Mouse (Mus musculus) MEL (cell line): ENCODE measurements around the gene Ermn. TPM values are rescaled to one million over a fixed set of nuclear protein-coding genes. Genes with fewer than 3 reads are reported as not detected.

Source experiments
- polyA plus RNA-seq, 2 experiments: library from polyadenylated mRNA; stranded (reverse) in 1 of 2; unstranded in 1 of 2; fragments of >175 nt in 1 of 2; fragments of >200 nt in 1 of 2; gene quantifications; 2 replicates each; pipeline versions ENCODE4 v1.2.1 to v1.2.4; 2012; ENCODE audit warnings: low replicate concordance in 2 of 2, low read depth in 1 of 2; ENCODE audit not compliant: insufficient read length in 2 of 2, insufficient read depth in 1 of 2, missing spikeins in 1 of 2
- total RNA-seq: library from RNA; depleted of rRNA; stranded (reverse); fragments of 300-350 nt; gene quantifications from 2 replicates; pipeline ENCODE4 v1.2.3, GENCODE M21; 2012; rRNA removed

The Ermn gene
- total and polyA plus RNA-seq, 3 experiments: not detected

Other genes with a start within 250 kb of the Ermn start
- gene Galnt5, start 55.0 kb downstream of the Ermn start, total RNA-seq: not detected in 2 replicates
- gene Galnt5, start 55.0 kb downstream of the Ermn start, polyA plus RNA-seq: not detected
- not detected in 2 replicates for gene Cytip, start 142.7 kb upstream of the Ermn start, total RNA-seq
- not detected for gene Cytip, start 142.7 kb upstream of the Ermn start, polyA plus RNA-seq